Mouse (Mus musculus) heart, postnatal 0 days (tissue): ENCODE results near the gene Hunk.

ENCODE experiments used
- CTCF ChIP-seq: IDR thresholded peaks from 2 replicates; pipeline ENCODE4 v1.5.1; 2016; ENCODE audit warnings: antibody characterized with exemption, control low read depth, low read depth
- EP300 ChIP-seq: IDR thresholded peaks from 2 replicates; pipeline ENCODE4 v1.6.1; 2016; ENCODE audit warnings: antibody characterized with exemption, low read depth

DNA sequence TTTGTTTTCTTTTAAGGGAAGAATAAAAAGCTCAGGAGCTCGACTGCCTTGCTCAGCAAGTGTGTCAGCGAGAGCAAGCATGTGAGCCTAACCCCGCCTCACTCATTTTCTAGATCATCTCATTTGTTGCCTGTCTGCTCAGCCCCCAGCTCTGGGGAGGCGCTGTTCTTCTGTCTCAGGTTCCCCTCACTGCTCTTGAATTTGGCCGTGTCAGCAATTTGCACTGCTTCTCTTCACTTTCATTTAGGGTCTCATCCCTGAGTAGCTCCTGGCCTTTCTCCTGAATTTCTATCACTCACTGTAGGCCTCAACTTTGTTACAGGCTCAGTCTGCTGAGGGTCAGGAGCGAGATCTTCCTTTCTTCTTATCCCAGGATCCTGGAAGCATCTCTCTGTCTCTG lies 53.7 kb downstream of the Hunk start:
- TF ChIP-seq CTCF (no peak), EP300 (no peak)
